Mouse (Mus musculus) C2C12 (cell line): ENCODE measurements around the gene Izumo2.

Experiments used
- CEBPB ChIP-seq: IDR thresholded peaks from one replicate; pipeline ENCODE4 v1.6.1; 2011; ENCODE audit warnings: low read depth, mild to moderate bottlenecking, control low read depth, moderate library complexity
- CTCF ChIP-seq: IDR thresholded peaks from one replicate; pipeline ENCODE4 v1.5.1; 2011; ENCODE audit not compliant: control insufficient read depth, insufficient read depth, insufficient read length
- MAX ChIP-seq: IDR thresholded peaks from one replicate; pipeline ENCODE4 v1.6.1; 2011; ENCODE audit warnings: mild to moderate bottlenecking, control low read depth
- MYOD1 ChIP-seq: IDR thresholded peaks from one replicate; pipeline ENCODE4 v1.6.1; 2011; ENCODE audit warnings: low read depth; ENCODE audit not compliant: control insufficient read depth, insufficient read length
- MYOG ChIP-seq: IDR thresholded peaks from one replicate; pipeline ENCODE4 v1.6.1; 2011; ENCODE audit not compliant: control insufficient read depth, insufficient read length; ENCODE audit errors: extremely low read depth
- USF1 ChIP-seq: IDR thresholded peaks from one replicate; pipeline ENCODE4 v1.6.1; 2011; ENCODE audit warnings: low read depth, mild to moderate bottlenecking, control low read depth, moderate library complexity

GRCm38 (mm10) chr7:44697191-44697710 is 11.3 kb upstream of the Izumo2 start:
- TF ChIP-seq CTCF (no peak), MYOD1 (peak; percentile 96), USF1 (no peak), MYOG (no peak), CEBPB (no peak), MAX (no peak)
